ENCODE assay signal across 8 mouse cellular contexts in the genomic region with DNA sequence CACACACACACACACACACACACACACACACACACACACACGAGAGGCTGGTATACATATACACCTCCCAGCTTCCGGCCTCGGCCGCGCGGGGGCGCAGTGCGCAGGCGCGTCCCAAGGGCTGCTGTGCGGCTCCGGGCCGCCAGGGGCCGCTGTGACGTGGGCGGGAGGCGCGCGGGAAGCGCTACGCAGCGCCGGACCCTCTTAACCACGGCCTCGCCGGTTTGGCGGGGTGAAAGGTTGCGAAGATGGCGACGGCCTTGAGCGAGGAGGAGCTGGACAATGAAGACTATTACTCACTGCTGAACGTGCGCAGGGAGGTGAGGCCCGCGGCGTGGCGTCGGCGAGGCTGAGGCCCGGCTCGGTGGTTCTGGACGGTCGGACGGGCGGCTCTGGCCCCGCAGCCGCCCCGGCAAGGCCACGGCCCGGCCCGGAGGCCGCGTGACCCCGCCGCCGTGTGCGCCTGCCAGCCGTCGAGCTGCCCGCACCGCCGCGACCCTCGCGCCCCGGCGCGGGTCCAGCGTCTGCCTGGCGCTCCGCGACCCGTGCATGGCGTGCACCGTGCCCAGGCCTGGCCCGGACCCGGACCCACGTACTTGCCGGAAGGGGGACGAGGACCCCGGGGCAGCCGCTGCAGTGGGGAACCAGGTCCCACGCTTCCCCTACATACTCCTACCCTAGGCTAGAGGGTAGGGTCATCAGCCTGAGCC. TPM values are rescaled to one million over a fixed set of nuclear protein-coding genes. Genes with fewer than 3 reads are reported as not detected.
DNase-seq lines count a peak whose midpoint lies in the region; ATAC-seq lines count a peak whose summit lies in the region.

A gene (plus strand): TSS at position 187 of the 710 bp plus-strand sequence.

- peak within 1 kb of the TSS; percentile 99 for H3K4me3 ChIP-seq in hindbrain, embryonic 12.5 days

- peak; percentile 91 for ATAC-seq in hindbrain, embryonic 12.5 days (ENCODE audit: low FRiP score)

- peak within 1 kb of the TSS; percentile 99 for H3K4me2 ChIP-seq in hindbrain, embryonic 12.5 days (replicated peaks)

- no peaks in the 10 kb centered on the region for H3K36me3 ChIP-seq in hindbrain, embryonic 12.5 days

- H3K9ac ChIP-seq in hindbrain, embryonic 12.5 days, result peak within 1 kb of the TSS; percentile 89

- H3K27ac ChIP-seq in hindbrain, embryonic 12.5 days, result peak within 1 kb of the TSS; percentile 37; the same call in 1 of the 2 replicates

- peak; percentile 94 for DNase-seq in Muller cell, postnatal 12 days (ENCODE audit: inconsistent ontology term)
- DNase-seq in cerebellum, adult 9-11 months, result peak; percentile 93
- peak; percentile 85 to 90 for DNase-seq in frontal cortex, postnatal 10 days (ENCODE audit: low spot score in 2 of 2)
- DNase-seq in layer of hippocampus, postnatal 14 days (ENCODE audit: low spot score in 2 of 2), result peak; percentile 93 to 94
- DNase-seq in lung, postnatal 14 days, result peak; percentile 91
- peak; percentile 79 for DNase-seq in retina, adult 2 months (ENCODE audit: low read depth, low spot score)
- peak; percentile 93 to 96 for DNase-seq in thymus, postnatal 36 days

- H3K4me1 ChIP-seq in hindbrain, embryonic 12.5 days, result peaks cover 22% of the 10 kb centered on the region

- no peaks in the 10 kb centered on the region for H3K9me3 ChIP-seq in hindbrain, embryonic 12.5 days (replicated peaks)

- H3K27me3 ChIP-seq in hindbrain, embryonic 12.5 days, result no peaks in the 10 kb centered on the region

- under 1% methylated on average over 72 of the region's 83 CpGs for WGBS in hindbrain, embryonic 12.5 days

RNA-seq across cellular contexts. Expression of the gene that starts here (rescaled TPM):
- polyA plus RNA-seq in hindbrain, embryonic 12.5 days (2016; fragmentation: Nextera tagmentation; extraction: Ambion mirVana), result 82.8 and 83.2 TPM in 2 replicates
- total RNA-seq in layer of hippocampus, postnatal 14 days (2021), result 10 to 100 TPM; 66.9 to 70.5 TPM

Comparison
In these comparisons a context has a peak if more than half of its experiments do, and no peak if none do; other contexts are left out.
1. Peak in every context shown above with its lines: DNase-seq, ATAC-seq, H3K4me3 ChIP-seq and H3K27ac ChIP-seq.